Mouse (Mus musculus) embryonic facial prominence, embryonic 14.5 days (tissue): Measurements from ENCODE around the gene Vmn1r213. TPM values are rescaled to one million over a fixed set of nuclear protein-coding genes. Genes with fewer than 3 reads are reported as not detected.

ENCODE experiments used
- polyA plus RNA-seq: library from polyadenylated mRNA; unstranded; fragments of >200 nt; fragmentation: Nextera tagmentation; extraction: Ambion mirVana; gene quantifications from 2 replicates; pipeline ENCODE4 v1.2.1, GENCODE M21; 2014

The Vmn1r213 gene
- polyA plus RNA-seq, 1 experiment from 2014 or later = not detected

Other genes starting within 250 kb of the Vmn1r213 start
- gene Vmn1r208, start 230.3 kb upstream of the Vmn1r213 start, polyA plus RNA-seq = not detected in 2 replicates
- not detected in 2 replicates for gene Vmn1r209, start 198.0 kb upstream of the Vmn1r213 start, polyA plus RNA-seq
- not detected in 2 replicates for gene Vmn1r210, start 176.3 kb upstream of the Vmn1r213 start, polyA plus RNA-seq
- not detected in 2 replicates for gene Vmn1r211, start 150.1 kb upstream of the Vmn1r213 start, polyA plus RNA-seq
- gene Vmn1r212, start 123.5 kb upstream of the Vmn1r213 start, polyA plus RNA-seq = not detected in 2 replicates
- not detected in 2 replicates for gene Vmn1r214, start 22.8 kb downstream of the Vmn1r213 start, polyA plus RNA-seq
- gene Vmn1r215, start 60.4 kb downstream of the Vmn1r213 start, polyA plus RNA-seq = not detected in 2 replicates
- gene Vmn1r217, start 110.6 kb downstream of the Vmn1r213 start, polyA plus RNA-seq = not detected in 2 replicates
- gene Vmn1r218, start 125.5 kb downstream of the Vmn1r213 start, polyA plus RNA-seq = not detected in 2 replicates
- 0.07 TPM in 1 of 2 replicates, not detected in the other for gene Vmn1r219, start 151.7 kb downstream of the Vmn1r213 start, polyA plus RNA-seq
- not detected in 2 replicates for gene Vmn1r220, start 180.3 kb downstream of the Vmn1r213 start, polyA plus RNA-seq
- gene Vmn1r221, start 206.5 kb downstream of the Vmn1r213 start, polyA plus RNA-seq = not detected in 2 replicates
- gene Vmn1r222, start 228.3 kb downstream of the Vmn1r213 start, polyA plus RNA-seq = not detected in 2 replicates
- not detected in 2 replicates for gene Vmn1r223, start 239.5 kb downstream of the Vmn1r213 start, polyA plus RNA-seq